Mouse (Mus musculus) mouse trophoblast stem cell (cell line): ENCODE data around the gene Abcc10.

Experiments used
- in situ Hi-C, 2 experiments: fragments of 300-500 bp; cut with MseI, MboI; formaldehyde crosslinking; loops; 2 replicates in 1 of 2; 3 replicates in 1 of 2; pipeline ENCODE4 v1.15.1; 2025

Gene Abcc10

DNA sequence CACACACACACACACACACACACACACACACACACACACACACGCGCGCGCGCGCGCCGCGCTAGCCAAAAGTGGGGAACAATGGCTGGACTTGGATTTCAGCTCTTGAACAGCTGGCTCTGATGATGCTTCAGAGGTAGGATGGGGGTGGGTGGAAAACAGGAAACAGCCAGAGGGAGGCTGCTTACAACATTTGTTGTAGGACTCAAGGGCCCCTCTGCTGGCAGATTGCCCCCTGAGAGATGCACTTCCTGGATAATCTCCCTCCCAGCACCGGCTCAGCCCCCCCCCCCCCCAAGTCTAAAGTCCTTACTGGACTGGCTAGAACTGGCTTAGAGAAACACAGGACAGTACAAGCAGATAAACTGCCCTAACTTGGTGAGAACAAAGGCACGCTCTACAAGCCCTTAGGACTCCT is 40.5 kb downstream of the Abcc10 start:
- in situ Hi-C loops = no loop called here

DNA sequence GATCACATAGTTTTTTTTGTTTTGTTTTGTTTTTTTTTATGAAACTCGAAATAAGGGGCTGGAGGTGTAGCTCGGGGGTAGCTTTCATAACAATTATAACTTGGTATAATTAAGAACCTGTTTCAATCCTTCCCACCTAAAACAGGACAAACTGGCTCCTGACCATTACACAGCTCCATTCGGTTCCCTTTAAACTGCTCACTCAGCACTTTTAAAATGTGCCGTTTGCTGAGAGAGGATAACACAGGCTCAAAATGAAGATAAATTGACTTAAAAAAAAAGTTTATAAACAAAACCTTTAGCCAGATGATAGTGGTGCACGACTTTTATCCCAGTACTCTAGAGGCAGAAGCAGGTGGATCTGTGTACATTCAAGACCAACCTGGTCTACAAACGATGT is 42.7 kb downstream of the Abcc10 start:
- in situ Hi-C loops = no loop called here

DNA sequence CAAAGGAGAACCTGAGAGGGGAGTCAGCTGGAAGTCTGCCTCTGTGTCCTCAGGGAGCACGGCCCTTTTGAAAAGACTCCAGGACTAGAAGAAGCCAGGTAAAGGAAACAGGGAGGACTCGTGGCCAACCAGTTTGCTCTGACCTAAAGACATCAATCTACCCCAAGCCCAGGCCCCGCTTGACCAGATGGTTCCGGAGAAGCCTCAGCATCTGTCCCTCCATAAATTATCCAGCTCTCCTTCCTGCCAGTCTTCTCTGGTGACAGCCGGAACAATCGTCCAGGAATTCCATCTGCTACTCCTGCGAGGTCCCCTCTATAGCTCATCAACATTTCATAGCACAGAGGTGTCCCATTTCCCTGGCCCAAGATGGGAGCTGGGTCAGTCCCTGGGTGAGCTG is 43.5 kb downstream of the Abcc10 start:
- in situ Hi-C loops = no loop called here

DNA sequence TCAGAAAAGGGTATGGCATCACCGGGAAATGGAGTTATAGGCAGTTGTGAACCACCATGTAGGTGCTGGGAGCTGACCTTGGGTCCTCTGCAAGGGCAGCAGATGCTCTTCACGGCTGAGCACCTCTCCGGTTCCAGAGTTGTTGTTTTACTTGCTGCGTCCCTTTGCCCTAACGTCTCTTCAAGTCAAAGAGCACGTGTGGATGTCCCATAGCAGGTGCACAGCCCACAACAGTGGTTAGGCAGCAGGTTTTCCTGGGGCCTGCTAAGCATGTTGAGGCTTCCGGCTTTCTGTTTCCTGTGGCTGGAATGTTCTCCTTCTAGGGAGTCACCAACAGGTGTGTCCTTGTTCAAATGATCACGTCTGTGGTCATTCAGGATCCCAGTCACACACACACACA is 44.2 kb downstream of the Abcc10 start:
- in situ Hi-C loops = no loop called here

DNA sequence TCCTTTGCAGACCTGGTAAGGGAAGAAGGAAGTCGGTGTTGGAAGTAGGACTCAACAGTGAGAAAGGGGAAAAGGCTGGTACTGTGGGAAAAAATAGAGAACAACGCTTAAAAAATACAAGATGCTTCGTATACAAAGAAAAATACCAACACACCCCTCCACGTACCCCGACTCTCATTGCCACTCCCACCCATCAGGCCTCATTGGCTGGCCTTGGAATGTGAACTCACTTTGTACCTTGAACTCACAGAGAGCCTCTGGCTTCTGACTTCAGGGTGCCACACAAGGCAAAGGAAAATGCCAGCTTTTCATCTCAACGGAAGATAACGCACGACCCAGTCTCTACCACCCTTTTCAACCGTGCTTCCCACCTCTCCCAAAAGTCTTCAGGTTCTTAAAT is 45.0 kb downstream of the Abcc10 start:
- in situ Hi-C loops = no loop called here

DNA sequence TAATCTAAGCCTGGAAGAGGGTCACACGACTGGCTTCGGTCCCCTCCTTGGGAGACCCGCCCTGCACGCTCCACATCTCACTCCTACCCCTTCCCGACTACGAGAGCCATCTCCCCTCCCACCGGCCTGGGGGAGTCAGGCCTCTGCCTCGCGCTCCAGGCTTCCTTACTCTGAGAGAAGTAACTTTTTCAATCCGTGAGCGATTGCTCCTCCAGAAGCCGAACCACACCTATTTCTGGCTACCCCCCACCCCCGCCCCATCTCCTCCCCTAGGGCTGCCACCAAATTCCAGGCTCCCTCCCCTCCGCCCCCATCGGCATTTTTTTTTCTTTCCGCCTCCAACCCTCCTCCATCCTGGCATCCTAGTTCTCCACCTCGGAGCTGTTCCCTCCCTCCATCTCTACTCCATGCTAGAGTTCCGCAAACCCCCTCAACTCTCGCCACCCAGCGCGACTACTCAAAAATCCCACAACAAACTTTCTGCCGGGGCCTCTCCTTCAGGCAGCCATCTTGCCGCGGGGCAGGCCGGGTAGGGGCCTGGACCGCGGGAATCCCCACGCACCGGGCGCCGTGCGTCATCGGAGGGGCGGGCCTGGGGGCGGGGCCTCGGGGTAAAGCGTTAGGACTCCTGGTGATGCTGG is 45.5 kb downstream of the Abcc10 start, which contains the start of gene Tjap1:
Gene Tjap1, minus strand, starts transcription at position 544 of the 641 bp plus-strand sequence.
- in situ Hi-C loops = no loop called here

DNA sequence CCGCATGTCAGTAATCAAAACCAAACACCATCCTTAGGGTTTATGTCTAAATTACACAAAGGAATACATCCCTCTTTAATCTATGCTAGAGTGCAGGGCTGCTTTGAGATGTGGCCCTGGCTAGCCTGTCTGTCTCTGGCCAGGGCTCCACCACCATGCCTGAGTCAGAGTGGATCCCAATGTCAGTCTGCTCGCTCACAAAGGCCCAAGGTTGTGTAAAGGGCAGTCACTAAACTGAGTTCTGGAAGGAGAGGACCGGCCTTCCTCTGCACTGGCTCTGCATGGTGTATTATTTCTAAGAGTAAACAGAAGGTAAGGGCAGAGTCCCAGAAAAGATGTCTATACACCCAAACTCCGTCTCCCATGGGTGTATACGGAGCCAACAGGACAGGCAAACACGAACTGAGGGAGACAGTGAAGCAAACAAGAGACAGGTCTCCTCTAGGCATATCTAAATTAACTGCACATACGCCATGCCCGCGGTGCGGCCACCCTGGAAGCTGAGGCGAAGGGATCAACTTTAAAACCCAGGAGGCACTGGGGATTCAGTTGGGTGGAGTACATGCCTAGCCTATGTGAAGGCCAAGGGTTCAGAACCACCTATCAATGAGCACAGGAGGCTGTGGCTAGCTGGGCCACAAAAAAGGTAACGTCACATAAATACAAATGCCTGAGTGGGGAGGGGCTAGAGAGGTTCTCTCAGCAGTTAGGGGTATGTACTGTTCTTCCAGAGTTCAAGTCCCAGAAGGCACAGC is 50.0 kb downstream of the Abcc10 start:
- in situ Hi-C loops = no loop called here

DNA sequence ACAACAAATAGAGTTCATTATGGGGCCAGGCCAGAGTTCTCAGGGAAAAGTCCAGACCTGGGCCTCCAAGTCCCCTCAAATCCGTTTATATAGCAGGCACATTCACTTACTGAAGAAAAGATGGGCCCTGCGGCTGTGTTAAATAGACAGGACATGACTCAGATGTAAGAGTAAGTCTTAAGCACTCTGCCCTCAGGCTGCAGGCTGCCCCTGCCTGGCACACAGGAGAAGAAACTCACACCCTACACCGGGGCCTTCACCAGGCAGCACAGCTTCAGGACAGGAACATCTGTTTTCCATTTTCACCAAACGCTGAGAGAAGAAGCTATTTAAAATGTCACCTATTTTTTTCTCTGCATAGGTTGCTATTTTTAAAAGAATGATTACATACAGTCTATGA is 50.6 kb downstream of the Abcc10 start:
- in situ Hi-C loops = no loop called here

DNA sequence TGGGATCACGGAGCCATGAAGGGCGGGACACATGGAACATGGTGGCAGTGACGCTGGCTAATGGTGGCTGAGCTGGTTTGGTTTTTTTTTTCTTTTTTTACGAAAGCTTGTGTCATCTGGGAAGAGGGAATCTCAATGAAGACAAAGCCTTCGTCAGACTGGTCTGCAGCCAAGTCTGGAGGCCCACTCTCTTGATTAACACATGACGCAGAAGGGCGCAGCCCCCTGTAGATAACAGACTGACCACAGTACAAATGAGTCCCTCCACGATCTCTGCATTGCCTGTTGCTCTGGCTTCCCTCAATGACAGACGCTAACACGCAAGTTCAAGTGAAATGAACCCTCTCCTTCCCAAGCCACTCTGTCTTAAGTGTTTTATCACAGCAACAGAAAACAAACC is 52.6 kb downstream of the Abcc10 start:
- in situ Hi-C loops = no loop called here

DNA sequence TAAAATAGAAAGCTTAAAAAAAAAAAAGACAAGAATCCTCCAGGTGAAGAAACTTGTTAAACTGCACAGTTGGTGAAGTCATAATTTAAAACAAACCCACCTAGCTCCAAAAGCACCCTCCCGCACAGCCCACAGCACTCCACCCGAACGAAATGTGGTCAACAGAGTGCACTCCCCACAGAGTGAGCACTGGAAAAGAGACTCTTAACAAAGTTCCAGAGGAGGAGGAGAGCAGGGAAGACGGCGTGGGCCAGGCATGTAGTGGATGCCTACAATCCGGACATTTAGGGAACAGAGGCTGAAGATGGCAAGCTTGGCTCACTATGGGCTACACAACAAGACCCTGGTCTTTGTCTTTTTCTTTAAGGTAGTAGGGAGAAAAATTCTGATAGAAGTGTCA is 53.1 kb downstream of the Abcc10 start:
- in situ Hi-C loops = no loop called here

DNA sequence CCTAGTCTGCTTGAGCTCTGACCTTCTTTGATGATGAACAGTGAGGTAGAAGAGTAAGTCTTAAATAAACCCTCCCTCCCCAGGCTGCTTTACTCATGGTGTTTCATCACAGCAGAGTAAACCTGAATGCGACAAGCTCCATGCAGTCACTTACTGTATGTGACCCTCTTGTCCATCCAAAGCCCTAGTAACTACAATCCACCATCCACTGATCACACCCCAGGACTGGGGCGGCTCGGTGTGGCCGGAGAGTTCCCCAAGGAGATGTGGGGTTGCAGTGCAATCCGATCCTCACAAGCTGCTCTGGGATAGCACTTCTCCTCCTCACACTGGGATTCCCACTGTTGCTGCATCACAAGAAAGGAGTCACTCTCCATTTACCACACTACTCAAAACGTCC is 53.7 kb downstream of the Abcc10 start:
- in situ Hi-C loops = no loop called here

DNA sequence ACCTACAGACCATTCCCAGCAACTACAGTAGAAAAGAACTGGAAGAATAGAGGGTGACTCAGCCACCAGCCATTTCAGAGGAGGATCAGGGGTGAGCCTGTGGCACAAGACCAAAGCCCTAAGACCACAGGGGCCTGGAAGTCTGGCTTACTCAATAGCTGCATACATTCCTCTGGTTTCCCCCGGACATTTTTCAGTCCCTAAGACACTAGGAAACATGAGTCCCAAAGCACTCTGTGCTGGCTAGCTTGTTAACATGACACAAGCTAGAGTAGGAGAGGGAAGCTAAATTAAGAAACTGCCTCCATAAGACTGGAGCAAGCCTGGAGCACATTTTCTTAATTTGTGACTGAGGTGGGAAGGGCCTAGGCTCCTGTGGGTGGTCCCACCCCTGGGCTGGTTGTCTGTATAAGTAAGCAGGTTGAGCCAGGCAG is 54.3 kb downstream of the Abcc10 start:
- in situ Hi-C loops = no loop called here

DNA sequence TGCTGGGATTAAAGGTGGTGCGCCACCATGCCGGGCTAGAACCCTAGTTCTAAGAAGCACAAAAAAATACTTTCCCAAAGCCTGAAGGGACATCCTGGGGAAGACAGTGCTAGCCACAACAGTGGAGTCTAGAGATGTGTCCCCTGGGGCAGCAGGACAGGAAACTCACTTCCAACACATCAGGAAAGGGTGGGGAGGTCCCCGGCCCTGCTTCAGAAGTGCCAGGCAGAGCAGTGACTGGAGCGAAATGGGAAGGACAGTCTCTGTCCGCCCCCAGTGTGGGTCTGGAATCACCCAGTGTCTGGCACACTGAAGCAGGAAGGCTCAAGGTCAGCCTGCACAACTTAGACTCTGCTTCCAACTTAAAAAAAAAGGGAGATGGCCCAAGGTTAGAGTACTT is 55.5 kb downstream of the Abcc10 start:
- in situ Hi-C loops = no loop called here

DNA sequence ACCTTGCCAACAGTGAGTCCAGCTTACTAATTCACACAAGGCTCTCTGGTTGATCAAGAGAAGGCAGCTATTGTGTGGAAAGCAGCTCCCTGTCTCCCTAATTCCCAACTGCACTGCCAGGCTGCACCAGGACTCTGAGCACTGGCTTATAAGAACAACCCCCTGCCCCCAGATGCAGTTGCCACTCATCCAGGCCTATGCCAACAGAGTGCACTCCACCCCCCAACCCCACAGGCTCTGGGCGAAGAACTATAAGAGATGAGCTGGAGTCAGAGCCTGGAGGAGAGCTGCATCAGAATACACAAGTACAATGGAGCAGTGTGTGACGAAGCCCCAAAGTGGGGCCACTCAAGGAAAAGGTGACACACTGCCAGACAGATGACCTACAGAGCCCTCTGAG is 56.1 kb downstream of the Abcc10 start:
- in situ Hi-C loops = no loop called here

DNA sequence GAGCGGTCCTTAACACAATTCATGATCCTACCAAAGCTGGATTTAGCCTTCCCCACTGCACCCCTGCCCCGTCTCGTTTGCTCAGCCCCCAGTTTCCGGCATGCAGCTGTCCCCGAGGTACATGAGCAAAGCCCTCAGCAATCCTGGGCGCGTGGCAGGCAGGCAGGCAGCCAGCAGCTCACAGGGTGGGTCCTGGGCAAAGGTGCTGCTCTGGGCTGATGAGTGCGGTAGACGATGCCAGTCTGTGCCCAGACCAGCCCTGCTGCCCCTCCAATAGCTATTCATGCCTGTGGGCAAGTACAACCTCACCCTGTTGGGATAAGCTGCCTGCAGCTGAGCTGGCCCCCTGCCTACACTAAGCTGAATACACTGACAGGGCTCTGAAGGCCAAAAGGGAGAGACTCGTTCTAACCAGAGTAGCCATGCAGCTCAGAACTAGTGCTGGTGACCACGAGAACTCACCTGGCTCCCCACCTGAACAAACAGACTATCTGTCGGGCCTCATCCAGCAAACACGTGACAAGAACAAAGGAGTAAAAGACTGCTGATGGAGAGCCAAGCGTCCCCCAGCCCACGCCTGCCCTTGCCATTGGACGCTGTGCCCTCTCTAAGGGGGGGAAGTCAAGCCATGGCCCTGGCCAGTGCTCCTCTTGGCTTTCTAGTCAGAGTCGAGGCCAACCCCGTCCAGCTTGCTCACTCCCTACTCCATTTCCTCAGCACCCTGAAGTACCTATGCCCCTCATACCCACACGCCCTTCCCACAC is 58.2 kb downstream of the Abcc10 start:
- in situ Hi-C loops = no loop called here

DNA sequence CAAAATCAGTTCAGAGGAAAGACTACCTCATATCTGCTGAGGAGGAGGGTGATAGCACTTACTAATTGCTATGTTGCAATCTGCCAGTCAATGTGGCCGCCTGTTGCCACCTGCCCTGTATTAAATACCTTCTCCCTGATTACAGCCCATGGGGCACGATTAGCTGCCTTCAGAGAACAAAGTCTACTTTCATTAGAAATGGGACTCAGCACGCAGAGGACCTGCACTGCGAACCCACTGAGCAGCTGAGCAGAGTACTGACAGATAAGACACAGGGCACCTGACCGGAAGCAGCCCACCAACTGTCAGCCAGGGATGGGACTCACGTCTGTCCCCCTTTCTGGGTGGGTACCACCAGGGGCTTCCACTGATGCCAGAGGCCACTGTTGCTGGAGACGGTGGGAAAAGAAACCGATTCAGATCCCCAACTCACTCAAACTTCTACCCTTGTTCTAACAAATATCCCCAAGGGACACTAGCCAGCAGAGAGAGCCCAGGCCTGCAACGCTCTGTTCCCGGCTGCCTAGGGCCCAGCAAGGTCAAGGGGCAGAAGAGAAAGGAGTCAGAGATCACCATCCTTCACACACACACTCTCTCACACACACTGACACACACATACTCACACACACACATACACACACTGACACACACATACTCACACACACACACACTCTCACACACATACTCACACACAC is 60.0 kb downstream of the Abcc10 start:
- in situ Hi-C loops = no loop called here

DNA sequence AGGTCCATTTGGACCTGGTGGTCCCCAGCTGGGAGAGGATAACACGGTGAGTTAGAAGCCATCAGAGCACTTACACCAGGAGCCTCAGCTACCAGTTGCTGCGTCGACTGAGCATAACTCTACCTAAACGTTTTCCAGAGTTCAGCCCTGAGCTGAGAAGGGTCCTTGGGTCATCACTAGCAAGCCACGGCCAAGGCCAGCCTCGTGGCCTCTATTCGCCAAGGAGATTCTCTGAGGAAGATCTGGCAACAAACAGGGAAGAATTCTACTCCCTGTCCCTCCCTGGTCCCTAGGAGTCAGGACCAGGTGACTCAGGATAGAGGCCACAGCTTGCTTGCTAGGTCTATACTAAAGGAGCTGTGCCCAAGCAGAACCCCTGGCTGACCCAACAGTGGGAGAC is 60.6 kb downstream of the Abcc10 start:
- in situ Hi-C loops = no loop called here

DNA sequence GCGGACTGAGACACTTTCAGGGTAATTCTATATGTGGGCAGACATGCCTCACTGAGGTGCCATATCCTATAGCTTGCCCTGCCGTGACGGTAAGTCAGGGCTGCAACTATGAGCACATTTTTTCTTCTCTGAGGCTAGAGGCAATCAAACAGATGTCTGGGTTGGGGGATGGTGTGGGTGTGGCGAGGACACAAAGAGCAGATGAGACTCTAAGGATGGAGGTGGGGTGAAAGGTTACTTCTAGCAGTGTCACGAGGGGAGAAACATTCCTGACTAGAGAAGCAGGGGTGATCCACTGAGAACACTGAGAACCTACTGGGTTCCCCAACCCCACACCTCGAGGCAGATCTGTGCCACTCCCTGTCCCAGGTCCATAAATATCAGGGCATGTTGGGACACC is 61.2 kb downstream of the Abcc10 start:
- in situ Hi-C loops = no loop called here

DNA sequence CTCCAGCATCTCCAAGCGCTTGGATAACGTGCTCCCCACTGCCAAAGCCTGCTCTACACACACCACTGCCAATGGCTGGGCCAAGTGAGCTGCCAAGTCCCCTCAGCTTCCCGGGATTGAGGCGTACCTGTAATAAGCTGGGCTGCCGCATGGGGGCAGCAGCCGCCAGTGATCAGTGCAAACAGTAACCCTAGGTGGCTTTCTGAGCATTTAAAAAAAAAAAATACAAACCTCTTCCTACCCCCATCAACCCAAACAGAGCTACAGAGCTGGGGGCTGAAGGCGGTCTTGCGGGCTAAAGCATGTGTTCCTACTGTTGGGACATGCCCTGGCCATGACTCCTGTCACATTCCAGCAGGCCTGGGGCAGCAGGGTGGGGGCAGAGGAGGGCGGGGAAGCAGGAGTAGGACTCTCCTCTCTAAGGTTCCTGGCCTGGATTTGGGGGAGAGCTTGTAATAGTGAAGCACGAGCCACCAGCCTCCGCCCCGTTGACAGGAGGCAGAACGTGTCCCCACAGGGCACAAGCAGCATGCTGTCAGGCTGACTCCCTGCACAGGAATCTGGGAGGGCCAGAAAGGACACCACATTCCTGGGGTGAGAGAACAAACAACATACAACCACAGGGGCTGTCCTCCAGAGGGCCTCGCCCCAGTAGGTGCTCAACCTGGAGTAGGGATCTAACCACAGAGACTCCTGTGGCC is 62.1 kb downstream of the Abcc10 start:
- in situ Hi-C loops = no loop called here

DNA sequence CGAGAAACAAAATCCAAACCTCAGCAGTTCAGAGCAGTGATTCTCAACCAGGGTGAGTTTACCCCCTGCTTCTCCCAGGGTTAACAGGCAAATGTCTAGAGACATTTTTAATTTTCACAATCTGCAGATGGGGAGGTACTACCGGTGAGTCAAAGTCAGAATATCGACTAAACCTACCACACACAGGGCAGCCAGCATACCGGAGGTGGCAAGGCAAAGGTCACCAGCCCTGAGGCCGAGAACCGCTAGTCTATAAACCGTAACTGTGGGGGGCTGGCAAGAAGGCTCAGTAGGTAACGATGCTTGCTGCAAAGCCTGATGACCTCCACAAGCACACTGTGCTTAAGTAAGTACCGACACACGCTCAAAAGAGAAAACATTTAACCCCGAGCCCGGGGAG is 62.6 kb downstream of the Abcc10 start:
- in situ Hi-C loops = no loop called here

DNA sequence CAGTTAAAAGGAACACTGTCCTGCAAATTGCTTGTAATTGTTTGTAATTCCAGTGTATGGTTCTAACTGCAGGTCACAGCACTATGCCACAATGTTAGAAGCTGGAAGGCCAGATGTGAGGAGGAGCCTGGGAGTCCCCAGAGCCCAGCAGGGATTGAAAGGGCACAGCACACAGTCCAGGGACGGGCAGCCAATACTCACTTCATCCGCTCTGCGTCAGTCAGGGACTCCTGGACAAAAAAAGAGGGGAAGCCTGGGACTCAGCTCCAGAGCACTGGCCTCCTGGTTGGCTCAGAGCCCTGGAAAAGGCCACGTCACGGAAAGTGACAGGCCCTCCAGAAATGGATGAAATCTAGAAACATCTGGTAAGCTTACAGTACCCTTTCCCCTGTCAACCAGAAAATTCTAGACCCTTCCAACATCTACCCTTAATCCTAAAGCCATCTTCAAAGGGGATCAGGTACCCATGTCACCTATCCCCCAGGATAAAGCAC is 65.9 kb downstream of the Abcc10 start:
- in situ Hi-C loops = loop anchor here in 1 of 2 experiments (5.0 kb wide), 1 partner anchor 35 kb away; the partner anchor contains the start of gene Dlk2
